Mouse (Mus musculus) right cerebral cortex, postnatal 14 days (tissue): ENCODE measurements around the gene Nhlrc4.

Experiments used
- DNase-seq: peaks from one replicate; pipeline ENCODE4 v3.0.0; 2022

The Nhlrc4 gene

DNA sequence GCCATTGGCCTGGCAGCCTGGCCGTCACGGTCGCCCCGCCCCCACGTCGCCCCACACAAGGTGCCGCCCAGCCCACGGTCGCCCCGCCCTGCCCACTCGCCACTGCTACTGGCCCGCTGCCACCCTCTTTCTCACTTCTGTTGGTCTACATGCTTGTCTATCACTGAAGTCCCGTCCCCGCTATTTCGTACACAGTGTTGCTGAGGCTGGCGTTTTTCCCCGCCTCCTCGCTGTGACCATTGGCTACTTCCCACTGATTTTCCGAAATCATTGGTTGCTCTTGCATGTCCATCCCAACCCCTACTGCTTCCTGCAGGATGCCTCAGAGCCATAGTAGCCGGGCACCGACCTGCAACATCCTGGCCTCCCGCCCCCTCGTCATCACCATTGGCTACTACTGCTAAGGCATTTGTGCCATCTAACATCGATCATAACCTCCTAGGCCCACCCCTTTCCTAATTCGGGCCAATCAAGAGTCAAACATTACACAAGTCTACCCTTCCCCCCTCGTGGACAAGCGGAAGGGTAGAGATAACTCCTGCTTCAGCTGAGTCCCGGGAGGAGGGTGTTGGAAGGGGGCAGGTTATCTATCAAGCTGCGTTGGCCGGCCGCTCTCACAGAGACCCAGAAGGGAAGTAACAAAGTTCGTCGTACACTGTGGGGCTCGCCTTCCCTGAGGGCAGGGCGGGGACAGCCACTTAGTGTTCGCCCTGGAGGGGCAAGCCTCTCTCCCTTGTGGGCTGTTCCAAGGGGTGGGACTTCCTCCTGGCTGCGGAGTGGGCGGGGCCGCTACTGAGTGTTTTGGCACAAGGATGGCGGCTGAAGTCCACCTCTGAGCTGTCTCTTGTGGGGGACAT is 24.7 kb downstream of the Nhlrc4 start:
- DNase-seq: peak; percentile 100

DNA sequence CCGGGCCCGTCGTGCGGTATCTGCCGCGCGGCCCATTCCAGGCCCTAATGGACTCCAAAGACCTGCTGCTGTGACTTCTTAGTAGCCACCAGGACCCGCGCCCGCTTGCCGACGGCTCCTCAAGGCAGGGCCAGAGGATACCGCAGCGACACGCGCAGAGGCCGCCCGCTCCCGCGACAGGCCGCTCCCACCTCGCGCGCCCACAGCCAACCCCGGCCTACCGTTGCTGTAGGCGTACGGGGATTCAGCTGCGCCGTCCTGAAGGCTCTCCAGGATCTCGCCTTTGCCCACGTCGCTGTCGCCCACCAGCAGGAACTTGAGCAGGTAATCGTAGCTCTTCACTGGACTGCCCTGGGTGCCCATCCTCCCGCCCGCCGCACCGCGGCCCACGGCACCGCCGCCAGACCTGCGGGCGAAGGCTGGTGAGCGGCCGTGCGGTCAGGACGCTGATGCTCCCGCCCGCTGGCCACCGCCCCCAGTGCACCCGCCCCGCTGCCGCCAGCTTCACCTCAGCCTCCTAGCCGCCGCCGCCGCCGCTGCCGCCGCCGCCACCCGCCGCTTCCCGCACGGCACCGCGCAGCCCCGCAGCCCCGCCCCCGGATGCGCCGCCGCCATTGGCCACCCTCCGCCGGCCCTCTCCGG is 25.5 kb downstream of the Nhlrc4 start, which contains the start of gene Rab40c:
Rab40c (minus strand) TSS at position 584 of the 642 bp plus-strand sequence.
- peak; percentile 57 for DNase-seq

- no peak for DNase-seq
These were observed 26.6 kb downstream of the Nhlrc4 start for GRCm38 (mm10) chr17:25918037-25918750.

GRCm38 (mm10) chr17:25916931-25917647 is 27.7 kb downstream of the Nhlrc4 start:
- DNase-seq: no peak

GRCm38 (mm10) chr17:25914295-25914694 is 30.5 kb downstream of the Nhlrc4 start:
- DNase-seq: no peak

DNA sequence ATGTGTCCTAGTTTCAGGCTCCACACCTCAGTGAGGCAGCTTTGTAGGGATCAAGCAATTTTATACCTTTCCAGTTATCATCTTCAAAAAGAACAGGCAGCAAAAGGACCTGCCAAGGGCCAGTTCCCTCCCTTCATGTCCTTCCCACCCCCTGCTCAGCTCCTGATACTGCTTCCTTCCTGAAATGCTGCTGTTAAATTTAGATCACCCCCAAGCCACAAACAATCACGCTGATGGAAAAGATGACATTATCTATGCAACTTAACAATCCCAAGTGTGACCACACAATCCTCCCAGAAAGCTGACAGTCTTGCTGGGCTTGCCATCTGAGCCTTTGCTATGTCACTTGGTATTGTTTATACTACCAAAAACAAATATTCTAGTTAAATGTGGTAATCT is 30.9 kb downstream of the Nhlrc4 start:
- DNase-seq: no peak

GRCm38 (mm10) chr17:25913186-25913876 is 31.4 kb downstream of the Nhlrc4 start:
- peak; percentile 47 for DNase-seq

- no peak for DNase-seq
These were observed 32.9 kb downstream of the Nhlrc4 start for GRCm38 (mm10) chr17:25911816-25912215.

DNA sequence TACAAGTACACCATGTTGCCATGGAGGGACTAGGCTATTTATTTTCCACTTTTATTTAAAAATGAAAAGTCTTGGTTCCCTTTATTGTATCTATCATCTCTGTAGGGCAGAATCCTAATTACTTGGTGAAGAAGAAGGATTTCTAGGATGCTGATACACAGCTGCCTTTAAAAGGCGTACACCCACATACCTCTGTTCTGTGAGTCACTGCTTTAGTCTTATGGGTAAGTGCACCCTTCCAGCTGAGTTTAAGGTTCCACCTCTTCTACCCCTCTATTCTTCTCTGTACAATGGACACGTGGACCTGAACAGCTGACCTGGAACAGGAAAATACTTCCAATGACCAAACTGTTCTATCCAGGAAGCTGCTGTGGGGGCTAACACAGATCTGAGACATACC is 37.1 kb downstream of the Nhlrc4 start:
- no peak for DNase-seq

DNA sequence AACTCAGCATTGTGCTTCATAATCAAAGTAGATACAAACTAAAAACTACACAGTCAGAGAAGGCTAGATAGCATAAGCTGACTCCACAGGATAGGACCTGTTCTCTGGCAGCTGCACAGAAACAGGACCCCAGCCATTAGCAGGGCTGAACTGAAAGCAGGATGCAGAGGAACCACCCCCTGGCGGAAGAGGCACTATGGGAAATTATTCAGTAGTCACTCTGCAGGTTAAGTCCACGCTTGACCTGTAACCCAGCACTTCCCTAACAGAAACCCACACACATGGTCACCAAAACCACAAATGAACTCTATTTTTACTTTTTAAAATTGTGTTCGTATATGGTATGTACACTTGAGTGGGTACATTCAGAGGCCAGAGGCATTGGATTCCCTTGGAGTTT is 41.7 kb downstream of the Nhlrc4 start:
- DNase-seq: no peak

DNA sequence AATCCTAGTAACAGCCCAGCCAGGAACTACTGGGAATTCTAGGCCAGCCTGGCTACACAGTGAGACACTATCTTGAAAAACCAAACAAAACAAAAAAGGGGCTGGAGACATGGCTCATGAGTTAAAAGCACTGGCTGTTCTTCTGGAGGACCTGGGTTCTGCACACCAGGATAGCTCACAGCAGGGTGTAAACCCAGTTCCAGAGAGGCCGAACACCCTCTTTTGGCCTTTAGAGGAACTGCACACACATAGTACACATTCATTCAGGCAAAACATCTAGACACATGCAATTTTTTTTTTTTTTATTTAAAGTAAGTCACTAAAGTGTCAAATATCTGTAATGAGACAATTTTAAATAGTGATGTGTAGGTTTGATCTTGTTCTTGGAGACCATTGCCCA is 44.6 kb downstream of the Nhlrc4 start:
- DNase-seq: no peak

GRCm38 (mm10) chr17:25895891-25896290 is 48.9 kb downstream of the Nhlrc4 start:
- DNase-seq: no peak

- no peak for DNase-seq
These were observed 49.3 kb downstream of the Nhlrc4 start for GRCm38 (mm10) chr17:25895415-25895814.

- DNase-seq: peak; percentile 61
These were observed 50.7 kb downstream of the Nhlrc4 start for GRCm38 (mm10) chr17:25893975-25894617.
